Mouse (Mus musculus): ENCODE measurements around the gene Akap13.

GRCm38 (mm10) chr7:75614826-75615225 is 159.5 kb downstream of the Akap13 start:
- no peak for TF ChIP-seq CTCF (IDR thresholded peaks at IDR 0.05)
- TF ChIP-seq POLR2A (IDR thresholded peaks at IDR 0.05; ENCODE audit: insufficient read depth, low read depth, low read length), result no peak

Data from heart, adult 2 months (tissue).